Mouse (Mus musculus): Measurements from ENCODE around the gene Defb48. TPM values are rescaled to one million over a fixed set of nuclear protein-coding genes. Genes with fewer than 3 reads are reported as not detected.

Defb48 gene
- polyA plus RNA-seq, 1 experiment from 2014 or later, result not detected

Other genes starting within 250 kb of the Defb48 start
- 18.5 and 27.8 TPM in 2 replicates for gene Ints6, start 223.3 kb downstream of the Defb48 start, polyA plus RNA-seq (2014; fragmentation: Nextera tagmentation; extraction: Ambion mirVana)
- gene Wdfy2, start 146.8 kb downstream of the Defb48 start, polyA plus RNA-seq (2014; fragmentation: Nextera tagmentation; extraction: Ambion mirVana), result 7.6 and 9.4 TPM in 2 replicates
- gene Defb47, start 13.6 kb upstream of the Defb48 start, polyA plus RNA-seq (2014; fragmentation: Nextera tagmentation; extraction: Ambion mirVana), result not detected in 2 replicates
- gene Defb43, start 27.3 kb upstream of the Defb48 start, polyA plus RNA-seq (2014; fragmentation: Nextera tagmentation; extraction: Ambion mirVana), result not detected in 2 replicates
- 4.5 and 6.8 TPM in 2 replicates for gene Defb42, start 62.5 kb upstream of the Defb48 start, polyA plus RNA-seq (2014; fragmentation: Nextera tagmentation; extraction: Ambion mirVana)
- not detected in 2 replicates for gene Defb30, start 65.5 kb upstream of the Defb48 start, polyA plus RNA-seq (2014; fragmentation: Nextera tagmentation; extraction: Ambion mirVana)